Mouse (Mus musculus): ENCODE results near the gene Mitf.

The Mitf gene

GRCm38 (mm10) chr6:97821811-97822210 lies 15.0 kb downstream of the Mitf start:
- DNase-seq (ENCODE audit: low spot score), result no peak

- no peak for DNase-seq (ENCODE audit: low spot score)
Measured at GRCm38 (mm10) chr6:97826642-97827275, 19.9 kb downstream of the Mitf start.

GRCm38 (mm10) chr6:97828021-97828420 lies 21.2 kb downstream of the Mitf start:
- no peak for DNase-seq (ENCODE audit: low spot score)

- no peak for DNase-seq (ENCODE audit: low spot score)
Measured at GRCm38 (mm10) chr6:97828822-97829719, 22.2 kb downstream of the Mitf start.

GRCm38 (mm10) chr6:97832501-97832900 lies 25.6 kb downstream of the Mitf start:
- no peak for DNase-seq (ENCODE audit: low spot score)

- DNase-seq (ENCODE audit: low spot score), result no peak
Measured at GRCm38 (mm10) chr6:97836176-97836575, 29.3 kb downstream of the Mitf start.

GRCm38 (mm10) chr6:97837711-97838110 lies 30.9 kb downstream of the Mitf start:
- no peak for DNase-seq (ENCODE audit: low spot score)

- no peak for DNase-seq (ENCODE audit: low spot score)
Measured at GRCm38 (mm10) chr6:97839568-97839967, 32.7 kb downstream of the Mitf start.

GRCm38 (mm10) chr6:97844112-97844511 lies 37.3 kb downstream of the Mitf start:
- no peak for DNase-seq (ENCODE audit: low spot score)

- DNase-seq (ENCODE audit: low spot score), result no peak
Measured at GRCm38 (mm10) chr6:97848191-97848857, 41.5 kb downstream of the Mitf start.

GRCm38 (mm10) chr6:97854236-97854635 lies 47.4 kb downstream of the Mitf start:
- no peak for DNase-seq (ENCODE audit: low spot score)

GRCm38 (mm10) chr6:97855420-97856170 lies 48.7 kb downstream of the Mitf start:
- no peak for DNase-seq (ENCODE audit: low spot score)

GRCm38 (mm10) chr6:97856502-97856901 lies 49.6 kb downstream of the Mitf start:
- no peak for DNase-seq (ENCODE audit: low spot score)

GRCm38 (mm10) chr6:97857690-97858089 lies 50.8 kb downstream of the Mitf start:
- no peak for DNase-seq (ENCODE audit: low spot score)

GRCm38 (mm10) chr6:97866575-97866974 lies 59.7 kb downstream of the Mitf start:
- DNase-seq (ENCODE audit: low spot score), result no peak

GRCm38 (mm10) chr6:97868005-97868404 lies 61.2 kb downstream of the Mitf start:
- no peak for DNase-seq (ENCODE audit: low spot score)

GRCm38 (mm10) chr6:97869953-97870352 lies 63.1 kb downstream of the Mitf start:
- DNase-seq (ENCODE audit: low spot score), result no peak

- DNase-seq (ENCODE audit: low spot score), result no peak
Measured at GRCm38 (mm10) chr6:97871296-97872030, 64.6 kb downstream of the Mitf start.

- no peak for DNase-seq (ENCODE audit: low spot score)
Measured at GRCm38 (mm10) chr6:97873102-97873501, 66.2 kb downstream of the Mitf start.

GRCm38 (mm10) chr6:97876990-97877389 lies 70.1 kb downstream of the Mitf start:
- no peak for DNase-seq (ENCODE audit: low spot score)

GRCm38 (mm10) chr6:97877492-97877891 lies 70.6 kb downstream of the Mitf start:
- DNase-seq (ENCODE audit: low spot score), result no peak
